9 mouse cellular contexts compared by ENCODE assay signal in the genomic region with DNA sequence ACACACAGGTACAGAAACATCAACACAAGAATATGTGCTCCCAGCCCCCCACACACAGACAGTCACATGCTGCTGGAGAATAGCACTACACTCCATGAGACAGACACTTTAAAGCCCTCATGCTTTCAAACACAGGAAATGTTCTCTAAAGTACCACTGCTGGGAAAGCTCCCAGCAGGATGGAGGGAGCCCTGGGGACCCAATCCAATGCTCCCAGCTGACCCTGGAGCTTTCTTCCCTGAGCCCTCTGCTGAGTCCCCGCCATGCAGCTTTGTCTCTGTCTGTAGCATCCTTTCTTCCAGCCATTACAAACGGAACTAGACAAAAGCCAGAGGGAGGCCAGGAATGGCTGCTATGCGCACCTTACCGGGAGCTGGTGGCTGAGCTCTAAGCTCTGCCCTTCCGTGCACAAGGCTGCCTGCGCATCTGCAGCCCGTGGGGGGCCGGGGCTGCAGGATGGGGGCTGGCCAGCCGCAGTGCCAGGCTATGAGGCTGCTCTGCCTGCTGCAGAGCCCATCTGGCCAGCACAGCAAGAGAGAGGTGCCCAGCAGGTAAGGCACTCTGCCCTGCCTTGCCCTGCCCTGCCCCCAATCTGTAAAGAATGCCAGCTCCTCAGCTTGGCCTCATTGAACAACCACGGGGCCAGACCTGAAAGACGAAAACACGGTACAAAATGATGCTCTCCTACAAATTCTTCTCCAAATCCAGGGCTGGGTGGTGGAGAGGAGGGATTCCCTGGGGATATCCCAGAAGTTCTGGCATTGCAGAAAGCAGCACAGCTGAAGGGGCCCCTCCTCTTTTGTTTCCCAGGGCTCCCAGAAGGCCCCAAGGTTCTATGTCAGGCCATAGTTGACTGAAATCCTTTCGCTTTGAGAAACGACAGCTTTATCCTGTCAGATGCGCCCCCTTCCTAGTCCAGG. TPM values are rescaled to one million over a fixed set of nuclear protein-coding genes. Genes with fewer than 3 reads are reported as not detected.
DNase-seq lines count a peak whose midpoint lies in the region; ATAC-seq lines count a peak whose summit lies in the region.
"Had no signal": no experiment of that assay in that cellular context is flagged by ENCODE, and none has a peak within 500 bp of the region (broad histone marks: within the 10 kb centered on the region; RNA-seq: fewer than 3 reads in every experiment).

No protein-coding gene starts in this region.

- peak overlapping the region; percentile 35 for H3K4me2 ChIP-seq in forebrain, embryonic 15.5 days (replicated peaks)
- peak overlapping the region; percentile 48 for H3K4me2 ChIP-seq in limb, embryonic 12.5 days
- peak overlapping the region; percentile 59 for H3K4me2 ChIP-seq in neural tube, embryonic 15.5 days

- DNase-seq in kidney, postnatal 10 days: peak; percentile 58
- no peak for DNase-seq in kidney, adult 8-10 months
- DNase-seq in urinary bladder, adult 18-20 months (ENCODE audit: low spot score in 2 of 2): no peak
- DNase-seq in spleen, postnatal 36 days (ENCODE audit: low spot score in 2 of 2): no peak

- H3K36me3 ChIP-seq in forebrain, embryonic 15.5 days: no peaks in the 10 kb centered on the region
- H3K36me3 ChIP-seq in limb, embryonic 12.5 days: no peaks in the 10 kb centered on the region
- peaks cover 6% of the 10 kb centered on the region; the same call in 1 of the 2 replicates for H3K36me3 ChIP-seq in neural tube, embryonic 15.5 days

- peak overlapping the region; percentile 75 for H3K27ac ChIP-seq in forebrain, embryonic 15.5 days (replicated peaks)
- H3K27ac ChIP-seq in limb, embryonic 12.5 days: 0 out of 2 replicates have a peak overlapping the region, but pooled peaks have one; percentile 29
- peak overlapping the region; percentile 89 for H3K27ac ChIP-seq in neural tube, embryonic 15.5 days (replicated peaks)
- H3K27ac ChIP-seq: macrophage had no signal

- peaks cover 17% of the 10 kb centered on the region for H3K4me1 ChIP-seq in forebrain, embryonic 15.5 days
- peaks cover 14% of the 10 kb centered on the region for H3K4me1 ChIP-seq in limb, embryonic 12.5 days (replicated peaks)
- peaks cover 33% of the 10 kb centered on the region for H3K4me1 ChIP-seq in neural tube, embryonic 15.5 days

- H3K4me3 ChIP-seq in forebrain, embryonic 15.5 days: peak overlapping the region; percentile 19
- peak overlapping the region; percentile 22; the same call in 1 of the 2 replicates for H3K4me3 ChIP-seq in limb, embryonic 12.5 days (replicated peaks)
- peak overlapping the region; percentile 35 for H3K4me3 ChIP-seq in neural tube, embryonic 15.5 days (replicated peaks)

- H3K9me3 ChIP-seq in forebrain, embryonic 15.5 days: no peaks in the 10 kb centered on the region
- H3K9me3 ChIP-seq in limb, embryonic 12.5 days: no peaks in the 10 kb centered on the region
- no peaks in the 10 kb centered on the region for H3K9me3 ChIP-seq in neural tube, embryonic 15.5 days (replicated peaks)

- H3K9ac ChIP-seq in forebrain, embryonic 15.5 days (replicated peaks): peak overlapping the region; percentile 52
- H3K9ac ChIP-seq in limb, embryonic 12.5 days (replicated peaks): peak overlapping the region; percentile 23; the same call in 1 of the 2 replicates
- H3K9ac ChIP-seq in neural tube, embryonic 15.5 days (replicated peaks): peak overlapping the region; percentile 57

- 13% methylated on average over 15 of the region's 15 CpGs for WGBS in forebrain, embryonic 15.5 days
- WGBS in limb, embryonic 12.5 days: 29% methylated on average over 15 of the region's 15 CpGs
- WGBS in neural tube, embryonic 15.5 days: 12% methylated on average over 15 of the region's 15 CpGs

- H3K27me3 ChIP-seq in forebrain, embryonic 15.5 days: no peaks in the 10 kb centered on the region
- H3K27me3 ChIP-seq in limb, embryonic 12.5 days: no peaks in the 10 kb centered on the region; the same call in 1 of the 2 replicates
- H3K27me3 ChIP-seq in neural tube, embryonic 15.5 days (replicated peaks): no peaks in the 10 kb centered on the region

- ATAC-seq in forebrain, embryonic 15.5 days (replicated peaks): peak; percentile 39; the same call in 1 of the 2 replicates
- ATAC-seq in limb, embryonic 12.5 days (ENCODE audit: insufficient number of reproducible peaks, insufficient read depth, low FRiP score, low TSS enrichment, low read depth): no peak
- ATAC-seq in neural tube, embryonic 15.5 days (ENCODE audit: low FRiP score): peak; percentile 75
- ATAC-seq in erythroblast, adult 5-6 weeks (replicated peaks; ENCODE audit: low FRiP score, poor library complexity, severe bottlenecking): no peak

RNA-seq across cellular contexts. Expression of a gene that starts 20.5 kb away (rescaled TPM):
- 0.08 and 0.15 TPM in 2 replicates for polyA plus RNA-seq in forebrain, embryonic 15.5 days (2015; fragmentation: Nextera tagmentation; extraction: Ambion mirVana)
- 0.13 and 0.27 TPM in 2 replicates for polyA plus RNA-seq in limb, embryonic 12.5 days (2016; fragmentation: Nextera tagmentation; extraction: Ambion mirVana)
- polyA plus RNA-seq in neural tube, embryonic 15.5 days (2015; fragmentation: Nextera tagmentation; extraction: Ambion mirVana): 0.15 and 0.23 TPM in 2 replicates
- total RNA-seq in erythroblast, adult 5-6 weeks (2015; ENCODE audit: low replicate concordance): not detected in 2 replicates
- total RNA-seq in erythroblast, adult 5-6 weeks (2017; ENCODE audit: low replicate concordance): not detected in 2 replicates
- polyA plus RNA-seq: macrophage had no signal

RNA-seq across cellular contexts. Expression of a gene that starts 41.5 kb away (rescaled TPM):
- 11.0 and 14.4 TPM in 2 replicates for polyA plus RNA-seq in forebrain, embryonic 15.5 days (2015; fragmentation: Nextera tagmentation; extraction: Ambion mirVana)
- 2.8 and 4.4 TPM in 2 replicates for polyA plus RNA-seq in limb, embryonic 12.5 days (2016; fragmentation: Nextera tagmentation; extraction: Ambion mirVana)
- polyA plus RNA-seq in neural tube, embryonic 15.5 days (2015; fragmentation: Nextera tagmentation; extraction: Ambion mirVana): 19.4 and 22.0 TPM in 2 replicates
- total RNA-seq in erythroblast, adult 5-6 weeks (2015; ENCODE audit: low replicate concordance): not detected in 2 replicates
- not detected in 2 replicates for total RNA-seq in erythroblast, adult 5-6 weeks (2017; ENCODE audit: low replicate concordance)
- polyA plus RNA-seq: macrophage had no signal

RNA-seq across cellular contexts. Expression of a gene that starts 45.7 kb away (rescaled TPM):
- polyA plus RNA-seq in forebrain, embryonic 15.5 days (2015; fragmentation: Nextera tagmentation; extraction: Ambion mirVana): 15.0 and 15.1 TPM in 2 replicates
- 8.8 and 9.2 TPM in 2 replicates for polyA plus RNA-seq in limb, embryonic 12.5 days (2016; fragmentation: Nextera tagmentation; extraction: Ambion mirVana)
- polyA plus RNA-seq in neural tube, embryonic 15.5 days (2015; fragmentation: Nextera tagmentation; extraction: Ambion mirVana): 12.4 and 12.7 TPM in 2 replicates
- 4.2 and 4.8 TPM in 2 replicates for total RNA-seq in erythroblast, adult 5-6 weeks (2015; ENCODE audit: low replicate concordance)
- 3.3 and 3.7 TPM in 2 replicates for total RNA-seq in erythroblast, adult 5-6 weeks (2017; ENCODE audit: low replicate concordance)

Comparison
In these comparisons a context has a peak if more than half of its experiments do, and no peak if none do; other contexts are left out.
1. ATAC-seq: peak in forebrain, embryonic 15.5 days (single experiment) and neural tube, embryonic 15.5 days (single experiment); none in limb, embryonic 12.5 days (single experiment) and erythroblast, adult 5-6 weeks (single experiment).
2. H3K27ac ChIP-seq: peak in every context shown above with its lines; median percentile 89 in neural tube, embryonic 15.5 days; 75 in forebrain, embryonic 15.5 days; 29 in limb, embryonic 12.5 days.
3. Peak in every context shown above with its lines, with median percentiles within 50 percentile points of each other: H3K4me2 ChIP-seq, H3K4me3 ChIP-seq and H3K9ac ChIP-seq.